Mouse (Mus musculus) limb, embryonic 10.5 days (tissue): ENCODE measurements around the gene Dnm3. TPM values are rescaled to one million over a fixed set of nuclear protein-coding genes. Genes with fewer than 3 reads are reported as not detected.

Source experiments
- DNase-seq: peaks from one replicate; pipeline ENCODE4 v3.0.0-alpha.2; 2017; ENCODE audit warnings: low spot score
- H3K27ac ChIP-seq: fragments of 300-500 bp; sonication (generic); 2 replicates; pipeline ENCODE4 v1.5.1; 2016; ENCODE audit warnings: mild to moderate bottlenecking
- H3K27me3 ChIP-seq: fragments of 300-500 bp; sonication (generic); 2 replicates; pipeline ENCODE4 v1.6.1; 2016; ENCODE audit warnings: low read depth, mild to moderate bottlenecking; ENCODE audit not compliant: poor library complexity, severe bottlenecking
- H3K36me3 ChIP-seq: fragments of 300-500 bp; sonication (generic); 2 replicates; pipeline ENCODE4 v1.6.1; 2016; ENCODE audit warnings: mild to moderate bottlenecking, moderate library complexity
- H3K4me1 ChIP-seq: fragments of 300-500 bp; sonication (generic); 2 replicates; pipeline ENCODE4 v1.6.1; 2016
- H3K4me3 ChIP-seq: fragments of 300-500 bp; sonication (generic); 2 replicates; pipeline ENCODE4 v1.5.1; 2016; ENCODE audit warnings: mild to moderate bottlenecking, moderate library complexity
- H3K9me3 ChIP-seq: fragments of 300-500 bp; sonication (generic); replicated peaks from 2 replicates; pipeline ENCODE4 v1.6.1; 2016; ENCODE audit warnings: mild to moderate bottlenecking
- WGBS: fragments of 180-500 bp; shearing (Covaris S2); methylation state at CpG from one replicate; pipeline ENCODE4 v1.1.7; 2016; 5-methylcytosine and 5-hydroxymethylcytosine counted together
- polyA plus RNA-seq: library from polyadenylated mRNA; unstranded; fragments of >200 nt; fragmentation: Nextera tagmentation; extraction: Ambion mirVana; gene quantifications from 2 replicates; pipeline ENCODE4 v1.2.1, GENCODE M21; 2016

Gene Dnm3
- polyA plus RNA-seq, 1 experiment from 2014 or later: 11.6 TPM

- Histone ChIP-seq H3K4me3 (no peak overlapping the region), H3K9me3 (no peaks in the 10 kb centered on the region), H3K27me3 (no peaks in the 10 kb centered on the region), H3K27ac (peak overlapping the region; percentile 91), H3K36me3 (no peaks in the 10 kb centered on the region), H3K4me1 (peaks cover 76% of the 10 kb centered on the region)
- WGBS: 77% methylated on average over 9 of the region's 9 CpGs
- no peak for DNase-seq
Observed at GRCm38 (mm10) chr1:162039011-162039595, 438.7 kb downstream of the Dnm3 start.

GRCm38 (mm10) chr1:162038431-162038830, 439.4 kb downstream of the Dnm3 start:
- Histone ChIP-seq H3K9me3 (no peaks in the 10 kb centered on the region), H3K4me3 (no peak overlapping the region), H3K27me3 (no peaks in the 10 kb centered on the region), H3K36me3 (peaks cover 2% of the 10 kb centered on the region; the same call in 1 of the 2 replicates), H3K27ac (peak overlapping the region; percentile 91), H3K4me1 (peaks cover 69% of the 10 kb centered on the region)
- DNase-seq: no peak
- WGBS: 64% methylated on average over 5 of the region's 5 CpGs

- Histone ChIP-seq H3K27me3 (no peaks in the 10 kb centered on the region), H3K4me1 (peaks cover 64% of the 10 kb centered on the region), H3K4me3 (no peak overlapping the region), H3K9me3 (no peaks in the 10 kb centered on the region), H3K27ac (peak overlapping the region; percentile 91), H3K36me3 (peaks cover 6% of the 10 kb centered on the region; the same call in 1 of the 2 replicates)
- DNase-seq: peak; percentile 47
- 61% methylated on average over 10 of the region's 10 CpGs for WGBS
Observed at GRCm38 (mm10) chr1:162037968-162038421, 439.8 kb downstream of the Dnm3 start.

- DNase-seq: peak; percentile 37
- Histone ChIP-seq H3K4me1 (peaks cover 58% of the 10 kb centered on the region), H3K9me3 (no peaks in the 10 kb centered on the region), H3K27ac (peak overlapping the region; percentile 91), H3K4me3 (no peak overlapping the region), H3K36me3 (peaks cover 10% of the 10 kb centered on the region; the same call in 1 of the 2 replicates), H3K27me3 (no peaks in the 10 kb centered on the region)
- WGBS: 65% methylated on average over 6 of the region's 6 CpGs
Observed at GRCm38 (mm10) chr1:162037185-162037765, 440.6 kb downstream of the Dnm3 start.

GRCm38 (mm10) chr1:162036461-162036835, 441.4 kb downstream of the Dnm3 start:
- Histone ChIP-seq H3K27me3 (no peaks in the 10 kb centered on the region), H3K4me1 (peaks cover 58% of the 10 kb centered on the region), H3K36me3 (peaks cover 13% of the 10 kb centered on the region; the same call in 1 of the 2 replicates), H3K9me3 (no peaks in the 10 kb centered on the region), H3K27ac (peak overlapping the region; percentile 91), H3K4me3 (no peak overlapping the region)
- whole genome bisulfite sequencing: 42% methylated on average over 5 of the region's 5 CpGs
- peak; percentile 69 for DNase-seq

- peak; percentile 38 for DNase-seq
- 82% methylated on average over 6 of the region's 6 CpGs for WGBS
- H3K9me3 ChIP-seq: no peaks in the 10 kb centered on the region
- H3K27ac ChIP-seq: peak overlapping the region; percentile 91
- no peaks in the 10 kb centered on the region for H3K27me3 ChIP-seq
- H3K36me3 ChIP-seq: peaks cover 13% of the 10 kb centered on the region; the same call in 1 of the 2 replicates
- H3K4me1 ChIP-seq: peaks cover 56% of the 10 kb centered on the region
- H3K4me3 ChIP-seq: no peak overlapping the region
Observed at GRCm38 (mm10) chr1:162035800-162036460, 441.9 kb downstream of the Dnm3 start.

- Histone ChIP-seq H3K4me3 (no peak overlapping the region), H3K9me3 (no peaks in the 10 kb centered on the region), H3K27ac (peak overlapping the region; percentile 96), H3K4me1 (peaks cover 75% of the 10 kb centered on the region), H3K27me3 (no peaks in the 10 kb centered on the region), H3K36me3 (no peaks in the 10 kb centered on the region)
- WGBS: 56% methylated on average over 8 of the region's 8 CpGs
- no peak for DNase-seq
Observed at GRCm38 (mm10) chr1:162023681-162024270, 454.1 kb downstream of the Dnm3 start.

- WGBS: 23% methylated on average over 4 of the region's 4 CpGs
- DNase-seq: no peak
- H3K27ac ChIP-seq: peak overlapping the region; percentile 96
- H3K4me3 ChIP-seq: no peak overlapping the region
- H3K4me1 ChIP-seq: peaks cover 99% of the 10 kb centered on the region
- no peaks in the 10 kb centered on the region for H3K27me3 ChIP-seq
- no peaks in the 10 kb centered on the region for H3K36me3 ChIP-seq
- no peaks in the 10 kb centered on the region for H3K9me3 ChIP-seq
Observed at GRCm38 (mm10) chr1:162020766-162021165, 457.1 kb downstream of the Dnm3 start.

- H3K4me1 ChIP-seq: peaks cover 100% of the 10 kb centered on the region
- H3K27me3 ChIP-seq: no peaks in the 10 kb centered on the region
- no peaks in the 10 kb centered on the region for H3K9me3 ChIP-seq
- H3K36me3 ChIP-seq: no peaks in the 10 kb centered on the region
- 29% methylated on average over 7 of the region's 7 CpGs for WGBS
- peak overlapping the region; percentile 96 for H3K27ac ChIP-seq
- DNase-seq: peak; percentile 63
- H3K4me3 ChIP-seq: no peak overlapping the region
Observed at GRCm38 (mm10) chr1:162020303-162020731, 457.5 kb downstream of the Dnm3 start.

- WGBS: 52% methylated on average over 6 of the region's 6 CpGs
- no peaks in the 10 kb centered on the region for H3K9me3 ChIP-seq
- H3K27ac ChIP-seq: peak overlapping the region; percentile 96
- H3K4me3 ChIP-seq: 0 out of 2 replicates have a peak overlapping the region, but pooled peaks have one; percentile 25
- H3K27me3 ChIP-seq: no peaks in the 10 kb centered on the region
- peaks cover 100% of the 10 kb centered on the region for H3K4me1 ChIP-seq
- H3K36me3 ChIP-seq: no peaks in the 10 kb centered on the region
- no peak for DNase-seq
Observed at GRCm38 (mm10) chr1:162018601-162018977, 459.2 kb downstream of the Dnm3 start.

GRCm38 (mm10) chr1:162017975-162018600, 459.7 kb downstream of the Dnm3 start:
- 14% methylated on average over 13 of the region's 13 CpGs for WGBS
- Histone ChIP-seq H3K36me3 (no peaks in the 10 kb centered on the region), H3K4me1 (peaks cover 100% of the 10 kb centered on the region), H3K9me3 (no peaks in the 10 kb centered on the region), H3K27ac (peak overlapping the region; percentile 96), H3K4me3 (peak overlapping the region; percentile 25; the same call in 1 of the 2 replicates), H3K27me3 (no peaks in the 10 kb centered on the region)
- DNase-seq: peak; percentile 54

- Histone ChIP-seq H3K36me3 (no peaks in the 10 kb centered on the region), H3K9me3 (no peaks in the 10 kb centered on the region), H3K4me1 (peaks cover 93% of the 10 kb centered on the region), H3K27me3 (no peaks in the 10 kb centered on the region), H3K27ac (peak overlapping the region; percentile 96), H3K4me3 (peak overlapping the region; percentile 25; the same call in 1 of the 2 replicates)
- WGBS: 13% methylated on average over 7 of the region's 7 CpGs
- peak; percentile 67 for DNase-seq
Observed at GRCm38 (mm10) chr1:162016982-162017381, 460.9 kb downstream of the Dnm3 start.
